Mouse (Mus musculus): ENCODE measurements around the gene Arhgef3.

- TF ChIP-seq TAL1 (conservative IDR thresholded peaks at IDR 0.05; ENCODE audit: low read depth, low read length), result no peak
- no peak for TF ChIP-seq CTCF (IDR thresholded peaks at IDR 0.05; ENCODE audit: low read depth, low read length)
These were observed 196.0 kb downstream of the Arhgef3 start for GRCm38 (mm10) chr14:27310559-27311242.

Measured in G1E (cell line).